8 mouse cellular contexts compared by ENCODE assay signal in genomic region chr13:73446943-73447342, GRCm38 (mm10). TPM values are rescaled to one million over a fixed set of nuclear protein-coding genes. Genes with fewer than 3 reads are reported as not detected.
A peak's percentile ranks its signal among the peaks of the same experiment; 100 is the strongest.
DNase-seq lines count a peak whose midpoint lies in the region; ATAC-seq and TF ChIP-seq lines count a peak whose summit lies in the region.

No protein-coding gene starts in this region.

- H3K36me3 ChIP-seq in hindbrain, embryonic 16.5 days (ENCODE audit: control insufficient read depth, insufficient read depth, low read length), result no peaks in the 10 kb centered on the region

- no peaks in the 10 kb centered on the region for H3K9me3 ChIP-seq in hindbrain, embryonic 16.5 days (ENCODE audit: control insufficient read depth, low read length)

- WGBS in lung, adult 2 months, result 48% methylated on average over 7 of the region's 7 CpGs
- WGBS in hindbrain, embryonic 16.5 days, result 56% methylated on average over 7 of the region's 7 CpGs

- no peak overlapping the region for H3K9ac ChIP-seq in hindbrain, embryonic 16.5 days (ENCODE audit: low read depth, low read length)

- TF ChIP-seq POLR2A in lung, adult 2 months (IDR thresholded peaks at IDR 0.05; ENCODE audit: borderline replicate concordance, extremely low read depth, low read depth, low read length), result no peak

- ATAC-seq in frontal cortex, adult (ENCODE audit: low TSS enrichment), result peak; percentile 83
- peak; percentile 96 for ATAC-seq in hindbrain, embryonic 16.5 days
- no peak for ATAC-seq in megakaryocyte, adult 5-6 weeks (ENCODE audit: poor library complexity, severe bottlenecking)

- H3K27me3 ChIP-seq in hindbrain, embryonic 16.5 days (replicated peaks; ENCODE audit: control insufficient read depth, insufficient read depth, low read length), result no peaks in the 10 kb centered on the region

- peak; percentile 46 to 54 for DNase-seq in lung, adult 18-20 months
- no peak for DNase-seq in lung, adult 2 months
- DNase-seq in liver, result peak; percentile 33
- peak; percentile 85 to 89 for DNase-seq in right cerebral cortex, postnatal 10 days (ENCODE audit: low spot score in 2 of 2)
- no peak for DNase-seq in B cell, adult 2 months

- H3K4me3 ChIP-seq in lung, adult 2 months (replicated peaks; ENCODE audit: extremely low read depth, low read depth, low read length), result no peak overlapping the region
- no peak overlapping the region for H3K4me3 ChIP-seq in hindbrain, embryonic 16.5 days (ENCODE audit: low read length)

- H3K4me2 ChIP-seq in hindbrain, embryonic 16.5 days (ENCODE audit: low read length), result no peak overlapping the region

- H3K27ac ChIP-seq in hindbrain, embryonic 16.5 days (ENCODE audit: low read depth, low read length), result peak overlapping the region; percentile 72

- H3K4me1 ChIP-seq in lung, adult 2 months (ENCODE audit: control insufficient read depth, insufficient read depth, low read length), result peaks cover 24% of the 10 kb centered on the region
- no peaks in the 10 kb centered on the region for H3K4me1 ChIP-seq in hindbrain, embryonic 16.5 days (ENCODE audit: control insufficient read depth, insufficient read depth, low read depth, low read length)

- TF ChIP-seq CTCF in lung, adult 2 months (IDR thresholded peaks at IDR 0.05; ENCODE audit: insufficient read depth, low read length), result no peak

RNA-seq across cellular contexts. Expression of gene Lpcat1, which starts 20.1 kb away (rescaled TPM):
- polyA plus RNA-seq in lung, adult 2 months (2012; rRNA removed), result 408 and 425 TPM in 2 replicates
- polyA plus RNA-seq in hindbrain, embryonic 16.5 days (2015; fragmentation: Nextera tagmentation; extraction: Ambion mirVana), result 71.6 and 72.9 TPM in 2 replicates
- 12.7 and 14.9 TPM in 2 replicates for total RNA-seq in megakaryocyte, adult 5-6 weeks (2015)
- 23.5 and 23.6 TPM in 2 replicates for total RNA-seq in megakaryocyte, adult 5-6 weeks (2017)

Comparison
In these comparisons a context has a peak if more than half of its experiments do, and no peak if none do; other contexts are left out.
1. DNase-seq: peak in lung, adult 18-20 months (2 of 2), liver (single experiment) and right cerebral cortex, postnatal 10 days (2 of 2); none in lung, adult 2 months (single experiment) and B cell, adult 2 months (0 of 2).